ENCODE assay signal across 9 mouse cellular contexts in the genomic region with DNA sequence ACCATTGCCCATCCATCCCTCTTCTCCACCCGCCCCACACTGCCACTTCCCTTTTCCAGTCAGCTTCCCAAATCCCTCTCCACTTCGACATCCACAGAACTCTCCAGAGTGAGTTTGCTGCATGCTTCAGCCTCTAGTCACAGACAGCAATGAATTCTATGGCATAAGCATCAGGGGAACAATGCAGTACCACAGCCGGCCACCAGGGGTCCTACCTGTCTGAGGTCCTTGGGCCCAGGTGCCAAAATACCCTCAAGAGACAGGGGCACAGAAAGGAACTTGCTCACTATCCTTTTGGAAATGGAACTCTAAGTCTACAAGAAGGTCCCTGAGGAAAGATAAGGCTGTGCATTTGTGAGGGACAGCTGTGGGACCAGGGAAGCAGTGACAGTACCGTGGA.
DNase-seq lines count a peak whose midpoint lies in the region; ATAC-seq and TF ChIP-seq lines count a peak whose summit lies in the region.
"Had no signal": no experiment of that assay in that cellular context is flagged by ENCODE, and none has a peak within 500 bp of the region (broad histone marks: within the 10 kb centered on the region; RNA-seq: fewer than 3 reads in every experiment).

No protein-coding gene starts in this region.

- no peak for TF ChIP-seq EP300 in liver, postnatal 0 days (IDR thresholded peaks at IDR 0.05; ENCODE audit: low read depth)

- peak; percentile 78 for TF ChIP-seq CTCF in kidney, adult 2 months (conservative IDR thresholded peaks at IDR 0.05; ENCODE audit: insufficient read depth, insufficient read length, low read depth, low read length)
- peak; percentile 92 for TF ChIP-seq CTCF in liver, postnatal 0 days (IDR thresholded peaks at IDR 0.05; ENCODE audit: low read depth)

- no peaks in the 10 kb centered on the region for H3K27me3 ChIP-seq in kidney, embryonic 15.5 days
- H3K27me3 ChIP-seq in kidney, adult 2 months (replicated peaks; ENCODE audit: control insufficient read depth, insufficient read depth, low read length), result no peaks in the 10 kb centered on the region
- no peaks in the 10 kb centered on the region for H3K27me3 ChIP-seq in liver, postnatal 0 days (ENCODE audit: insufficient read depth, low read length)

- no peak overlapping the region for H3K9ac ChIP-seq in kidney, embryonic 15.5 days
- H3K9ac ChIP-seq in liver, postnatal 0 days (replicated peaks), result no peak overlapping the region

- no peak for ATAC-seq in kidney, embryonic 15.5 days (replicated peaks; ENCODE audit: low FRiP score)
- no peak for ATAC-seq in liver, postnatal 0 days

- peaks cover 9% of the 10 kb centered on the region for H3K4me1 ChIP-seq in kidney, embryonic 15.5 days
- H3K4me1 ChIP-seq in kidney, adult 2 months (ENCODE audit: control insufficient read depth, insufficient read depth, low read length), result no peaks in the 10 kb centered on the region
- no peaks in the 10 kb centered on the region for H3K4me1 ChIP-seq in liver, postnatal 0 days (ENCODE audit: insufficient read depth)

- no peak overlapping the region for H3K4me2 ChIP-seq in kidney, embryonic 15.5 days
- no peak overlapping the region for H3K4me2 ChIP-seq in liver, postnatal 0 days (ENCODE audit: low read depth, low read length)

- 36% methylated on average over 4 of the region's 4 CpGs for WGBS in kidney, embryonic 15.5 days
- WGBS in kidney, adult 2 months, result 35% methylated on average over 4 of the region's 4 CpGs
- 31% methylated on average over 4 of the region's 4 CpGs for WGBS in liver, postnatal 0 days (ENCODE audit: insufficient replicate concordance)

- no peak for TF ChIP-seq POLR2A in kidney, adult 2 months (IDR thresholded peaks at IDR 0.05; ENCODE audit: low read depth, low read length)

- no peaks in the 10 kb centered on the region for H3K9me3 ChIP-seq in kidney, embryonic 15.5 days (replicated peaks)
- H3K9me3 ChIP-seq in liver, postnatal 0 days (ENCODE audit: low read length), result no peaks in the 10 kb centered on the region

- no peak overlapping the region for H3K4me3 ChIP-seq in kidney, embryonic 15.5 days (replicated peaks)
- H3K4me3 ChIP-seq in kidney, adult 2 months (ENCODE audit: insufficient read depth, low read depth, low read length), result no peak overlapping the region
- no peak overlapping the region for H3K4me3 ChIP-seq in liver, postnatal 0 days (ENCODE audit: low read depth, low read length)
- H3K4me3 ChIP-seq: myocyte had no signal

- no peak overlapping the region for H3K27ac ChIP-seq in kidney, embryonic 15.5 days
- no peak overlapping the region for H3K27ac ChIP-seq in kidney, adult 2 months (ENCODE audit: insufficient read depth, low read depth, low read length)
- no peak overlapping the region for H3K27ac ChIP-seq in liver, postnatal 0 days (ENCODE audit: low read depth)

- H3K36me3 ChIP-seq in kidney, embryonic 15.5 days, result no peaks in the 10 kb centered on the region
- no peaks in the 10 kb centered on the region for H3K36me3 ChIP-seq in kidney, adult 2 months (ENCODE audit: control insufficient read depth, insufficient read depth, low read length)
- H3K36me3 ChIP-seq in liver, postnatal 0 days (replicated peaks; ENCODE audit: insufficient read depth, low read length), result no peaks in the 10 kb centered on the region

- peak; percentile 14 for DNase-seq in kidney, adult 11 months
- peak; percentile 86 for DNase-seq in adrenal gland, postnatal 10 days
- peak; percentile 27 for DNase-seq in embryo, embryonic 11.5 days (ENCODE audit: low read depth, low spot score)
- DNase-seq in kidney, adult 2 months, result peak; percentile 58
- peak; percentile 77 for DNase-seq in liver, postnatal 0 days
- DNase-seq in right cerebral cortex, postnatal 14 days, result peak; percentile 62
- DNase-seq in yolk sac, embryonic 10.5 days (ENCODE audit: low spot score), result peak; percentile 16

Comparison
In these comparisons a context has a peak if more than half of its experiments do, and no peak if none do; other contexts are left out.
1. DNase-seq: peak in every context shown above with its lines; median percentile 86 in adrenal gland, postnatal 10 days; 77 in liver, postnatal 0 days; 62 in right cerebral cortex, postnatal 14 days; 58 in kidney, adult 2 months; 27 in embryo, embryonic 11.5 days; 16 in yolk sac, embryonic 10.5 days; 14 in kidney, adult 11 months.